Mouse (Mus musculus) MN1 (cell line): ENCODE measurements around the gene Ss18l1.

Experiments
- DNase-seq: peaks from one replicate; pipeline ENCODE4 v3.0.0-alpha.2; 2016; ENCODE audit warnings: low spot score

Gene Ss18l1

DNA sequence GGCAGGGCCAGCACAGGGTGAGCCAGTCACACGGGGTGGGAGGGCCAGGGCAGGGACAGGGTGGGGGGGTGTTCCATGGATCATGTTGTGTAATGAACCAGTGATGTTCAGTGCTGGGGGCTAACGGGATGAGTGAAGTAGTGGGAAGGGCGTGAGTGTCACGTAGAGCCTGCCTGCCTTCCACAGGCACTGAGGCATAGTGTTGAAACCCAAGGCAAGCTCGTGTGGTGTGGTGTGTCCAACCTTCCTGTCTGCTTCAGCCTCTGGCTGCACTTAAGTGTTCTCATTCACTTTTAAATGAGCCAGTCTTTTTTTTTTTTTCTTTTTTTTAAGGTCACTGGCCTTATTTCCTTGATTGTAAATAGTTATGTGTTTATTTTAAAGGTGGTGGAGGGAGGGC, 7.6 kb upstream of the Ss18l1 start:
- DNase-seq: no peak

DNA sequence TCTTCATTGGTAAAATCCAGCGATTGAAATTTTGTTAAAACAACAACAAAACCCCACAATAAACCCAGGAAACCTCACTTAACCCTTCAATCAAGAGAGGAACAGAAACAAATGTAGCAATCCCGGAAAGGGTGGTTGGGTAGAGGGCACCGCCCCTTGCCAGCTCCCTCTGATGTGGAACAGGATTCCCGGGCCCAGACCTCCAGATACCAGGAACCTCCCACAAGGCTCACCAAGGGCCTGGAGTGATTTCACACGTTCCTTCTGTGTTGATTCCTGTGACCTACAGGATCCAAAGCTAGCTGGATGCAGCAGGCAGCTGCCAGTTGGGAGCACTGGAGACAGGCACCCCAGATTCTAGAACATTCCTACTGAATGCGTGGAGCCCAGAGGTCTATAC, 1.9 kb upstream of the Ss18l1 start:
- DNase-seq: peak; percentile 64

DNA sequence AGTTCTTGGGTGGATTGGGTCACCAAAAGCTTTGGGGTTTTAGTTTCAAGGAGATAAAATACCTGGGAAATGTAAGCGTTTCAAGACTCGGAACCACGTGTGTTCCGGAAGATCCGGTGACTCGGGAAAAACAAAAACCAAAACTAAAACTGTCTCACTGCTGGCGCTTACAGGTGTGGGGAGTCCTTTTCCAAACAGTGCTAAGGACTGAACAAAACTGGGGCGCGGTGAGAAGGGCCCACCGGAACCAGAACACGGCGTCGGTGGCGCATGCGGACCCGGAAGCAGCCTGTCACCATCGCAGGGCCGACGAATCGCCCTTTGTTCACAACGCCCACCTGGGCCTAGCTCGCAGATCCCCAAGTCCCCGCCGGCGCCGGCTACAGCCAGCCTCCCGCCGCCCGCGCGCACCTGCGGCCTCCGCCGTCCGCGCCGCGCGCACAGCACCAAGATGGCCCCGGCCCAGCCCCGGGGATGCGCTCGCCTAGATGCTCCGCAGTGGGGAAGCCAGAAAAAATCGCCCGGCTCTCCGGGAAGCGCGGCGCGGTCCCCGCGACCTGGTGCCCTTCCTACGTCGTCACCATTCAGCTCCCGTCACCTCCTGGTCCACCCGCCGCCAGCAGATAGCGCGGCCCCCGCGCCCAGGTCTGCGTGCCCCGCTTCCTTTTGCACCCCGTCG, 593 bp upstream of the Ss18l1 start:
- DNase-seq: peak; percentile 62

DNA sequence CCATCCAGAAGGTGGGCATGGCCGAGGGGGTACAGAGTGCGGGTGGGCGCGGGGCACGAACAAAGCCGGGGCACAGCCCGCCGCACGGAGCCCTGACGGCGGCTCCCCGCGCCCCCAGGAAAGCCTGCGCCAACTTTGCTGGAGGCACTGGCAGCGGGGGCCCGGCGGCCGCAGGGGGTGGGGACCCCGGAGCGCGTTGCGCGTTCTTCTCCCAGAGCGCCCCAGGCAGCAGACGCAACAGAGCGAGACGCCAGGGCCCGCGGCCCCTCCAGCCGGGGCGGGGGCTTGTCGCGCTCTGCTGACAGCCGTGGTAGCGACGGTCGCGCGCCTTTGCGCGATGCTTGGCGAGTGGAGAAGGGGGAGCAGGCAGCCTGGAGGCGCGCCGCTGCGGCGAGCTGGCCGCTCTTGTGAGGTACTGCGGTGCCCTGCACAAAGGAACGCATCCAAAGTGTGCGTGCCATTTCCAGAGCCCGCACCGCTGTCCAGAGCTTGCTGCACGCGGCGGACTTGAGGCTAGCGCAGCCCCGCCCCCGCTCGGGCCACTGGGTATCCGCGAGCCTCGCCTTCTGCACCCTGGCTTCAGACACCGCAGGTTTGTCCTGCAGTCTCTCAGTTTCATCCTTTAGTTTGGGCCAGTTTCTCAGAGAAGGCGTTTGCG, 678 bp downstream of the Ss18l1 start:
- peak; percentile 82 for DNase-seq

DNA sequence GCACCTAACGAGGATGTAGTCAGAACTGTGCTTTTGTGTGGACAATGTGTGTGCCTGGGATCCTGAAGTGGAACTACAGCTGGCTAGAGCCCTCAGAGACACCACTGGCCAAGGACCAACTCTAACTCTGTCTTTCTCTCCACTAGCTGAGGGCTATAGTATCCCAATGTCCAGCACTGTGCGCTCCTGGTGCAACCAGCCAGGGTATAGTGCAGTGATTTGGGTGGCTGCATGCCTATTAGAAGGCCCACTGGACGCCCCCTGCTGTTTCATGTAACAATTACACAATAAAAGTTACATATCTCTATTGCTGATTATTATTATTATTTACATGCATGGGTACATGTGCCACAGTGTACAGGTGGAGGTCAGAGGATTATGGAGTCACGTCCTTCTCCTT, 3.0 kb downstream of the Ss18l1 start:
- peak; percentile 75 for DNase-seq

DNA sequence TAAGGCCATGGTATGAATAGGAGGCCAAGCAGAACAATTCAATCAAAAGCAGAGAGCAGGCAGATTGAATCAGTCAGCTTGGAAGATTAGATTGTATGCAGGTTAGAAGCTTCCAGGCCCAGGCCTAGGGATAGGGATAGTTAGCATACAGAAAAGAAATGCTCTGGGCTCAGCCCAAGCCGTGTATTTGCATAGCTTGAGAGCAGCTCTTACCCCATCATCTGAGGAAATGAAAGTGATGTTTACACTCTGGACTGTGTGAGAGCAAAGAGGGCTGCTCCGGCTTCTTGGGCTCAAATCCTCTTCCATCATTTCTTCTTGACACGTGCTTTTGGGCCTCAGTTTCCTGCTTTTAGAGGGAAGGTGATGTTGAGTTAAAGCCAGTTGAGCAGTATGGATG, 5.3 kb downstream of the Ss18l1 start:
- DNase-seq: no peak

DNA sequence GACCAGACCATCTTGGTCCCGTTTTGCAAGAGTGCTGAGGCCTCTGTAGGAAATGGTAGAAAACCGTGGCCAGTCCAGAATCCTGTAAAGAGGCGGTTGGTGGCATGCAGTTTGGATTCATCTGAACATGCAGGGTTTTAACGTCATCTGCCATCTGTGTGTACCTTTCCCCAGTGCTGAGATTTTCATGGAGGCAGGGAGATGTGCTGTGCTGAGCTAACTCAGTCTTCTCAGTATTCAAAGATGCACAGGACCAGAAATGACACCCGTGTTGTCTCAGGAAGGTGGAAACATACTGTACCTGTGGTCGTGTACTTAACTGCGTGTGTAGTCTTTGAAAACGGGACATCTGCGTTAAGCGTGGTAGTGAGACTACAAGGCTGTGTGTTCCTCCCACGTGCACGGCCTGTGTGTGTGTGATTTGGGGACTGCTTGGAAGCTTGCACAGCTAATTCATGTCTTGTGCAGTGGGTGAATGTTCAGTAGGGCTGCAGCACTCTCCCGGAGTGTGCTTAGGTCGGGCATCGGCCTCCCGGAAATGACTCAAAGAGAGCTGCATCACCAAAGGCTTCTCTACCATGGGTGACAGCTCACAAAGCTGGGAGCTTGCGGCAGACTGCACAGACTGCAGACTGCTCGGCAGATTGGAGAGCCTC, 5.8 kb downstream of the Ss18l1 start:
- no peak for DNase-seq

DNA sequence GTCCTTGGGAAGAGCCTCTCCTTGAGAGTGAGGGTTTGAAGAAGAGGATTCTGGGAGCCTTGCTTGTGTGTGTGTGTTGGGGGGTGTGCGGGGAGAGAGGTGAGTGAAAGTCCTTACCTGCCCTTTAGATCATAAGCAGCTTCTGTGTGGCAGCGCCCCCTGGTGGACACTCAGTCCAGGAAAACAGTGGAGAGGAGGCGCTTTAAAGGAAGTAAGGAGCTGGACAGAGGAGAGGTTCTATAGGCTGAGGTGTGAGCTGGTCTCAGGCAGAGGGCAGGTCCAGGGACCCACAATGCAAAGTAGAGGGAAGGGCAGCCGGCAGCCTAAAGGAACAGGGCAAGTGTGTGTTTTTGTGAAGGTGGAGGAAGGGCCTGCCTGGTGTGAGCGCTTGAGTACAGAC, 8.7 kb downstream of the Ss18l1 start:
- DNase-seq: peak; percentile 81

DNA sequence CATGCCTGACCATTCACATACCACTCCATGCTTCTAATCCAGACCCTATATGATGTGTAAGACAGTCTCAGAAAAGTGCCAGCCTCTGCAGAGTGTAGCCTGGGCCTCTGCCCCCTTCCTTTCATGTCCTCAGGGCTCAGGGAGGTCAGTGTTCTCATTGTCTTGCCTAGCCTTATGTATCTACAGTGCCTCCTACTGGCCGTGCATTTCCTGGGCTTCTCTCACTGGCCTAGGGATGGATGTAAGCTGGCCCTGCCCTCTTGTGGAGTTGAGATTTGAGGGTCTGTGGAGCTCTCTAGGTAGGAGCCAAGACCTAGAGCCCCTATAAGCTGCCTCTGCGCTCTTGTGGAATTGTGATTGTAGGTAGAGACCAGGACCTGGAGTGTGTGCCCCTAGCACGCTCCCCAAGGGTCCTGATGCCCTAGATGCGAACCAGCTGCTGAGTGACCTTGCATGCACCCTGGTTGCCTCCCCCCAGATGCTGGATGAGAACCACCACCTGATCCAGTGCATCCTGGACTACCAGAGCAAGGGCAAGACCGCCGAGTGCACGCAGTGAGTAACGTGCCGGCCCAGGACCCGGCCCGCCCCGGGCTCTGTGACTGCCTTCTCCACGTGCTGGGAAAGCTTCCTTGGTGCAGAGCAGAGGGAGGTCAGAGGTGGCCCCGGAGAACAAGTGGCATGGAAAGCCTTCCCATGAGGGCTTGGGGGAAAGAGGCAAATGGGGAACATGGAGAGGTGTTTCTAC, 9.9 kb downstream of the Ss18l1 start:
- DNase-seq: peak; percentile 58

DNA sequence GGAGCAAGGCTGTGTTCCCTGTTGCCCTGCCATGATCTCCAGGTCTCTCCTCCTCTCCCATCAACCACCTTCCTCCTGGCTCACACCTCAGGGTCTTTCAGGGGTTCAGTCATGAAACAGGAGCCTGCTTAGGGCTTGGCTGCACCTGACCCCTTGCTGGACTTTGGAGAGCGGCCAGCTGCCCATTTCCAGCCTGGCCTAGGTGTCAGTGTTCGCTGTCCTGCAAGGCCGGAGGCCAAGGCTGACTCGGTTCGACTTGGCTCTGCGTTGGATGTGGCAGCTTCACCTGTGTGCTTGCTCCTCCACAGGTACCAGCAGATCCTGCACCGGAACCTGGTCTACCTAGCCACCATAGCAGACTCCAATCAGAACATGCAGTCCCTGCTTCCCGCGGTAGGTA, 10.7 kb downstream of the Ss18l1 start:
- no peak for DNase-seq

DNA sequence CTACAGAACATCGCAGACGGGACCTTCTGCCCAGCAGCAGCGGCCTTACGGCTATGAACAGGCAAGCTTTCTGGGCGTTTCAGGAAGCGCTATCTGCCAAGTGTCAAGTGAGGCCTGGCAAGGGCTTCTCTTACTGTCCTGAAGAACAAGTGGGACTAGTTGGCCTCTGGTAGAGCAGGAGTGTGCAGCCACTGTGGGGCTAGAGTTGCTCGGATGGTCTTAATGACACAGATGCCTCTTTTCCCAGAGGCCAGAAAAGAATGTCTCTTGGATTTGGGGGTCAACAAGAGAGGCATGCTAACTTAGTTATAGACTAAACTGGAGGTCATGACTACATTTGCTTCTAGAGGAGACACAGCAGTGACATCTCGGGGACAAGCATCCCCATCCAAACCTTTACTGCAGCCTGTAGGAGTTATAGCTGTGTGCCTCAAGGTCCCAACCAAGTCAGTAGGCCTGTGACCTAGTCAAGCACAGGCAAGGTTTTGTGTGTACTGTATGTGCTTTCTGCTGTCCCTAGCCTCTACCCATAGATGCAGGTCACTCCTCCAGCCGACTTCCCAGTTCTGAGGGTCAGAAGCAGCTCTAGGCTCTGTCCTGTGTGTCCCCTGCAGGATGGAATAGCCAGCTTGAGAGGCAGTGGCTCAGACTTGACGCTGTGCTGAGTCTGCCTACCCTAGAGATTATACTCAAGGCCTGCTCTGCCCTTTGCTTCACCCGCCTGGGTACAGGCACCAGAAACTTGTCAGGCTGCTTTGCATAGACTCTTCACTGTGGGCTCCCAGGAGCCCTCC, 21.2 kb downstream of the Ss18l1 start:
- DNase-seq: no peak

DNA sequence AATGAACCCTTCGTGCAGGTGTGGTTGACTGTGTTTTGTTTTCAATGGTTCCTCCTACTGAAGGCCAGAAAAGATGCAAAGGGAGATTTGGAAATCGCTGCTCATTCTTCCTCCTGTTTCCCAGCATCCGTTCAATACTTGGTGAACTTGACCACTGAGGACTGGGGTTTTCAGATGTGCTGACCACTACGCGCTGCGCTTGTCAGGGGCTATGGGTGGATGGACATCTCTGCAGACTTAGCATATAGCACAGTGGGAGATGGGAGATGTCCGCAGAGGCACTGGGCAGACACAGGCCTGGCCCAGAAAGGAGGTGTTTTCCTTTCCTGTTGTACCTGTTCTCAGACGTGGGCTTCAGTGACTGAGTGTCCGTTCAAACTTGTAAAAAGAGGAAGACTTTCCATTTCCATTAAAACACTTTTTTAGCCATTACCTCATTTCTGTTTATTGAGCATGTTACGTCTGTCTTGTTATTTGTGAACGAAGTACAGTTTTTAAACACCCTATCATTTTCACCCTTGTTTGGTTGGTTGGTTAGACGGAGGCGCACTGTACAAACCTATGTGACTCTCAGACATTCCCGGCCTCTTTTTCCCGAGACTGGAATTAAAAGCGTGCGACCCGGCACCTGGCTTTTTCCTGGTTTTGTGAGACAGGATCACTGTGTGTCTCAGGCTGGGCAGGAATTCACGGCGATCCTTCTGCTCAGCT, 27.6 kb downstream of the Ss18l1 start:
- no peak for DNase-seq

DNA sequence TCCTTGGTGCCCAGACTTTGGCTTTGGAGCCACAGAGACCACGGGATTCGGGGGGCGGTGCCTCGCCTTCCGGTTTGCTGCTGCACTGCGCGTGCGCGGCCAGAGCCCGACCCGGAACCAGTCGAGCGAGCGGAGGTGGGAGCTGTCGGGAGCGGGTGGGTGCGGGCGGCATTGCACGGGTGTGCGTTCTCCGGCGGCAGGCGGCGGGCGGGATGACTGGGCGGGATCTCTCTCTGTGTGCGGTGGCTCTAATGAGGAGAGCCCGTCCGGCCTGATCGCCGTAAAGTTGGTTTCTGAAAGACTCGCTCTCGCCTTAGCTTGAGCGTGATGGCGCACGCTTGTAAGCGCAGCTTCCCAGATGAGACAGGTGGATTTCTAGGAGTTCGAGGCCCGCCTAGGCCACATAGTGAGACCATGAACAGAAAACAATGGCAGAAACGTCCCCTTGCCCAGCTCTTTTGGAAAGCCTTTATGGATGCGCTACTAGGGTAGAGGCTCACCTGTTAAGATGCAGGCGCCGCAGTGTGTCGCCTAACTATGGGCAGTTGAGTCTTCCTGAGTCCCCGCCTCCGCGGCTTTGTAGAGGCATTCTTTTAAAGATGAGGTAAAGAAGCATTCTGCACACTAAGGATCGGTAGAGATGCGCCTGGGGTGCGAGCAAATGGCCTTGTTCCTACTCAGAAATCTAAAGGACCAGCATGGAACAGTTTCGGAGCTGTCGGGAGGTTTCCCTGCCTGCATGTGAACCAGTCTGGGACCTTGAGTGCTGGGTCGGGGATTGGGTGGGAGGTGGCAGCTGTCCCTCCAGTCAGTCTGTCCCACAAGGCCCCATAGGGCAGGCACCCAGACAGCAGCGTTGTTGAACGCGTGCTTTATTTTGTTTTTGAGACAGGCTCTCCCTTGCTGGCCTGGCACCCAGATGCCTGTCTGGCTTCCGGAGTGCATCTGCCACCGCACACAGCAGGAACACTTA, 28.5 kb downstream of the Ss18l1 start, which contains the start of gene Mtg2:
TSS of gene Mtg2 (plus strand) at position 108 of the 973 bp plus-strand sequence.
- DNase-seq: peak; percentile 96

DNA sequence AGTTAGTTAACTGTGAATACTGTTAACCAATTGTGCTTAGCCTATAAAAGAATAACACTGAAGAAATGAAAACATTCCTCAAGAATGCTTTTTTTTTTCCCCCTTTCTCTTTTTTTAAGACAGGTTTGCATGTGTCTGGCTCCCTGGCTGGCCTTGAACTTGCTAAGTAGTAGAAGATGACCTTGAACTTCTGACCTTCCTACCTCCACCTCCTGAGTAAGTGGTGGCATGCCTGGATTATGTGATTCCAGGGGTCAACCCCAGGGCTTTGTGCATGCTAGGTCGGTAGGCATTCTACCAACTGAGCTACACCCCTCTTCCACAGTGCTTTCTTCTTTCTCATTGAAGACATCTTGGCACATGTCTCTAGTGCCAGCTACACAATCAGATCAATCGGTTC, 29.4 kb downstream of the Ss18l1 start:
- no peak for DNase-seq

DNA sequence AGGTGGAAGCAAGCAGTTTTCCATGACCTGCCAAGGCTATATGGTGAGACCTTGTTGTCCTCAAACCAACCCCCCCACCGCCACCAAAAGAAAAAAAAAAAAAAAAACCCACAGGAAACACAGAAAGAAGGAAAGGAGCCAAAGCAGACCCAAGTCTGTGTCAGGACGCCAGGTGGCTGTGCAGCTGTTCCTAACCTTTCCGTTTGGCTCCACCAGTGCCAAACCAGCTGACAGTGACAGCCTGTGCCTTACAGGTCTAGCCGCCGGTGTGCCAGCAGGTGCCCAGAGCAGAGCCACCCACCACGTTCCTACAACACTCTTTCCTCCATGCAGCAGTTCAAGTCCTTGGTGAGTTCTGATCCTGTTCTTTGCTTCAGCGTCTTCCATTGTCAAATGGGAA, 30.6 kb downstream of the Ss18l1 start:
- no peak for DNase-seq

DNA sequence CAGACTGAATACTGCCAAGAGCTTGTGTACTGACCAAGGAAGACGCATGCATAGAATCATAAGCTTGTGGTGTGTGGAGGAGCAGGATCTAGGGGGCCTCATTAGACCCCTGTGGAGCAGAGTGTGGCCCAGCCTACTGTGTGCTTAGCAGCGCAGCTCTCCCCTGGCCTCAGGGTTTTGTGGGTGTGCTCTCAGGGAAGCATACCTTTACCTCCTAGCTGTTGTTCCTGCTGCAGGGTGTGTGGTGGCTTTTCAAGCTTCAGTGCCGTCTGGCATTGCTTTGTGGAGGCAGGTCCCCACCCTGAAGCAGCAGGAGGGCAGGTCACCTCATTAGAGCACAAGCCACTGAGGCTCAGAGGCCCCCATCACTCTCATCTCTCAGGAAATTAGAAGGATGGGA, 35.3 kb downstream of the Ss18l1 start:
- no peak for DNase-seq

DNA sequence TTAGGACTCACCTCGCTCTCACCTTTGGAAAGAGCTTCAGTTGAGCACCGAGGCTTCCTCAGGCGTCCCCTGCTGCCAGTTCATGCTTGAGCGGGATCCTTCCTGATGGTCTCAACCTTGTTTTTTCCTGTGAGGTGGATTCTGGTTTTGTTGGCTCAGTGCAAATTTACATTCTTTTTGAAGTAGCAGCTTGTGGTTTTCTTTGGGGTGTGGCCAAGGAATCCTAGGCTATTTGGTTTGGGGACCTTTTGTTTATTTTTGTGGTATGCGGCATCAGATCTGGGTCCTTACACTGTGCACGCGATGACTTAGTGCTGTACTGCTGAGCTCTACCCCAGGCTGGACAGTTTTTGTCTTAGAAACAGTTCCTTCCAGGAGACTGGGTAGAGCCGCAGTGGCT, 38.4 kb downstream of the Ss18l1 start:
- no peak for DNase-seq

DNA sequence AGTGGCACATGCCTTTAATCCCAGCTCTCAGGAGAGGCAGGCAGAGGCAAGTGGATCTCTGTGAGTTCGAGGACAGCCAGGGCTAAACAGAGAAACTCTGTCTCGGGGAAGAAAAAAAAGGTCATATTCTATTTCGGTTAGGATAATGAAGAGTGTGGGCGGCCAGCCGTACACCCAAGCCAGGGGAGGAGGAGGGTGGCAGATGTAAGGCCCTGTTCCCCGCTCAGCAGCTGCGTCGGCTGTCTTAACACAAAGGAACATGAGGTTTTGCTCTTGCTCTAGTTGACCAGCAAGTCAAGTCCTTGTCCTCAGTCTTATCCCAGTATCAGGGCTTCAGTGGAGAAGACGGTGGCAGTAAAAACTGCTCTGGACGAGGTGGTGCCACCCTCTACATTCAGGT, 40.8 kb downstream of the Ss18l1 start:
- no peak for DNase-seq

DNA sequence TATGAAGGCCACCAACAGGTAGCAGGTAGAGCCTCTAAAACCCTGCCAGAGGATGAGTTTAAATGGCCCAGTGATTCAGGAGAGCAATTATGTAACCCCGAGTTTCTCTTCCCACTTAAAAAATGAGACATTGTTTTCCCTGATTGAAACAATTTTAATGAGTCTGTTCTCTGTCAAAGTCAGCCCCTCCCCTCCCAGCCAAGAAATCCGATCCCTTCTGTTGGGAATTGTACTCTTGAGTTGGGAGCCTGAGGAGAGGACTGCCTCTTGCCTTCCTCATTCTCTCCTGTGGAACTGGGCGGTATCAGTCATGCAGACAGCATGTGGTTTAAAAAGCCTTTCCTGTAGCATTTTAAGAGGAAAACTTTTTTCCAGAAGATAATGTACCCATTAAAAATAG, 42.3 kb downstream of the Ss18l1 start:
- DNase-seq: no peak
